Mouse (Mus musculus) liver, adult (tissue): ENCODE data around the gene Atoh7.

Source experiments
- GATA4 ChIP-seq: IDR thresholded peaks from 2 replicates; pipeline ENCODE4 v1.6.1; 2014; ENCODE audit warnings: mild to moderate bottlenecking, low read length; ENCODE audit not compliant: insufficient replicate concordance

The Atoh7 gene

GRCm38 (mm10) chr10:63092616-63093550 is 6.6 kb upstream of the Atoh7 start:
- TF ChIP-seq GATA4, result no peak

GRCm38 (mm10) chr10:63096757-63097156 is 2.7 kb upstream of the Atoh7 start:
- no peak for TF ChIP-seq GATA4

- TF ChIP-seq GATA4, result no peak
Measured at GRCm38 (mm10) chr10:63098191-63098590, 1.3 kb upstream of the Atoh7 start.

GRCm38 (mm10) chr10:63099941-63100562 is 601 bp downstream of the Atoh7 start:
- TF ChIP-seq GATA4, result no peak

- TF ChIP-seq GATA4, result no peak
Measured at GRCm38 (mm10) chr10:63100657-63101056, 1.2 kb downstream of the Atoh7 start.

- TF ChIP-seq GATA4, result no peak
Measured at GRCm38 (mm10) chr10:63113027-63113604, 13.7 kb downstream of the Atoh7 start.

GRCm38 (mm10) chr10:63113716-63114360 is 14.4 kb downstream of the Atoh7 start:
- TF ChIP-seq GATA4, result no peak

GRCm38 (mm10) chr10:63115881-63116280 is 16.4 kb downstream of the Atoh7 start:
- TF ChIP-seq GATA4, result no peak

GRCm38 (mm10) chr10:63116376-63116775 is 16.9 kb downstream of the Atoh7 start:
- TF ChIP-seq GATA4, result no peak

- no peak for TF ChIP-seq GATA4
Measured at GRCm38 (mm10) chr10:63117583-63117982, 18.1 kb downstream of the Atoh7 start.

- TF ChIP-seq GATA4, result no peak
Measured at GRCm38 (mm10) chr10:63119916-63120315, 20.5 kb downstream of the Atoh7 start.

- no peak for TF ChIP-seq GATA4
Measured at GRCm38 (mm10) chr10:63121961-63122360, 22.5 kb downstream of the Atoh7 start.

GRCm38 (mm10) chr10:63122516-63122915 is 23.1 kb downstream of the Atoh7 start:
- TF ChIP-seq GATA4, result no peak

- no peak for TF ChIP-seq GATA4
Measured at GRCm38 (mm10) chr10:63123141-63123540, 23.7 kb downstream of the Atoh7 start.

GRCm38 (mm10) chr10:63124016-63124415 is 24.6 kb downstream of the Atoh7 start:
- TF ChIP-seq GATA4, result no peak

GRCm38 (mm10) chr10:63125343-63125742 is 25.9 kb downstream of the Atoh7 start:
- no peak for TF ChIP-seq GATA4

GRCm38 (mm10) chr10:63126116-63126515 is 26.7 kb downstream of the Atoh7 start:
- no peak for TF ChIP-seq GATA4
